ENCODE assay signal across 15 mouse cellular contexts in genomic region chr13:46979836-46980490, GRCm38 (mm10). TPM values are rescaled to one million over a fixed set of nuclear protein-coding genes. Genes with fewer than 3 reads are reported as not detected.
DNase-seq lines count a peak whose midpoint lies in the region; ATAC-seq lines count a peak whose summit lies in the region.
"Had no signal": no experiment of that assay in that cellular context is flagged by ENCODE, and none has a peak within 500 bp of the region (broad histone marks: within the 10 kb centered on the region; RNA-seq: fewer than 3 reads in every experiment).

No protein-coding gene starts in this region.

- H3K4me3 ChIP-seq in embryonic facial prominence, embryonic 12.5 days: no peak overlapping the region
- H3K4me3 ChIP-seq in embryonic facial prominence, embryonic 10.5 days: no peak overlapping the region
- no peak overlapping the region; the same call in 1 of the 2 replicates for H3K4me3 ChIP-seq in macrophage (ENCODE audit: inconsistent target)
- no peak overlapping the region for H3K4me3 ChIP-seq in hindbrain, embryonic 12.5 days
- H3K4me3 ChIP-seq: forebrain, embryonic 13.5 days; hindbrain, embryonic 15.5 days; midbrain, embryonic 12.5 days had no signal

- DNase-seq in embryonic facial prominence, embryonic 10.5 days (ENCODE audit: low spot score): no peak
- DNase-seq in heart, adult 18-20 months: peak; percentile 55 to 78
- DNase-seq in heart, postnatal 36 days: peak; percentile 28 to 29
- no peak for DNase-seq in adrenal gland, postnatal 25 days
- DNase-seq in left cerebral cortex, postnatal 25 days (ENCODE audit: low spot score in 2 of 2): no peak
- DNase-seq: adrenal gland, postnatal 14 days; right cerebral cortex, postnatal 4 days; thymus, postnatal 4 days had no signal

- no peaks in the 10 kb centered on the region for H3K9me3 ChIP-seq in embryonic facial prominence, embryonic 12.5 days
- no peaks in the 10 kb centered on the region for H3K9me3 ChIP-seq in embryonic facial prominence, embryonic 10.5 days
- no peaks in the 10 kb centered on the region for H3K9me3 ChIP-seq in hindbrain, embryonic 12.5 days (replicated peaks)
- H3K9me3 ChIP-seq: forebrain, embryonic 13.5 days; hindbrain, embryonic 15.5 days; midbrain, embryonic 12.5 days had no signal

- intact Hi-C loops in heart, postnatal 36 days (cut with DNase I): loop anchor here (5.0 kb wide), 1 partner anchor 32 kb away; the partner anchor contains the start of gene Nhlrc1
- intact Hi-C loops in left cerebral cortex, postnatal 25 days (cut with DNase I): no loop called here

- H3K9ac ChIP-seq in embryonic facial prominence, embryonic 12.5 days: no peak overlapping the region
- no peak overlapping the region for H3K9ac ChIP-seq in hindbrain, embryonic 12.5 days
- H3K9ac ChIP-seq: forebrain, embryonic 13.5 days; hindbrain, embryonic 15.5 days; midbrain, embryonic 12.5 days had no signal

- H3K27me3 ChIP-seq in embryonic facial prominence, embryonic 12.5 days: no peaks in the 10 kb centered on the region
- H3K27me3 ChIP-seq in embryonic facial prominence, embryonic 10.5 days (replicated peaks; ENCODE audit: low read depth, poor library complexity, severe bottlenecking): no peaks in the 10 kb centered on the region
- no peaks in the 10 kb centered on the region for H3K27me3 ChIP-seq in hindbrain, embryonic 12.5 days
- H3K27me3 ChIP-seq: forebrain, embryonic 13.5 days; hindbrain, embryonic 15.5 days; midbrain, embryonic 12.5 days had no signal

- no peaks in the 10 kb centered on the region for H3K79me2 ChIP-seq in macrophage (ENCODE audit: inconsistent target)

- 50% methylated on average over 13 of the region's 13 CpGs for WGBS in embryonic facial prominence, embryonic 12.5 days
- WGBS in embryonic facial prominence, embryonic 10.5 days: 61% methylated on average over 13 of the region's 13 CpGs
- 37% methylated on average over 13 of the region's 13 CpGs for WGBS in macrophage (ENCODE audit: missing documents)
- WGBS in hindbrain, embryonic 12.5 days: 81% methylated on average over 13 of the region's 13 CpGs

- H3K27ac ChIP-seq in embryonic facial prominence, embryonic 12.5 days: 0 out of 2 replicates have a peak overlapping the region, but pooled peaks have one; percentile 2
- no peak overlapping the region for H3K27ac ChIP-seq in embryonic facial prominence, embryonic 10.5 days (replicated peaks)
- peak overlapping the region; percentile 57 for H3K27ac ChIP-seq in macrophage
- H3K27ac ChIP-seq in hindbrain, embryonic 12.5 days: no peak overlapping the region
- H3K27ac ChIP-seq: forebrain, embryonic 13.5 days; hindbrain, embryonic 15.5 days; midbrain, embryonic 12.5 days had no signal

- H3K36me3 ChIP-seq in embryonic facial prominence, embryonic 12.5 days: no peaks in the 10 kb centered on the region
- no peaks in the 10 kb centered on the region for H3K36me3 ChIP-seq in embryonic facial prominence, embryonic 10.5 days (replicated peaks)
- H3K36me3 ChIP-seq in macrophage (ENCODE audit: inconsistent target): no peaks in the 10 kb centered on the region
- H3K36me3 ChIP-seq in hindbrain, embryonic 12.5 days: no peaks in the 10 kb centered on the region
- H3K36me3 ChIP-seq: hindbrain, embryonic 15.5 days; midbrain, embryonic 12.5 days had no signal

- peaks cover 19% of the 10 kb centered on the region for H3K4me1 ChIP-seq in embryonic facial prominence, embryonic 12.5 days
- peaks cover 19% of the 10 kb centered on the region for H3K4me1 ChIP-seq in embryonic facial prominence, embryonic 10.5 days
- H3K4me1 ChIP-seq in hindbrain, embryonic 12.5 days: peaks cover 9% of the 10 kb centered on the region

- no peak for ATAC-seq in embryonic facial prominence, embryonic 12.5 days (ENCODE audit: insufficient number of reproducible peaks, insufficient read depth, low FRiP score, low TSS enrichment)
- ATAC-seq in hindbrain, embryonic 12.5 days (ENCODE audit: low FRiP score): no peak
- ATAC-seq: forebrain, embryonic 13.5 days had no signal

- H3K4me2 ChIP-seq in embryonic facial prominence, embryonic 12.5 days (replicated peaks): no peak overlapping the region
- H3K4me2 ChIP-seq in hindbrain, embryonic 12.5 days (replicated peaks): no peak overlapping the region
- H3K4me2 ChIP-seq: forebrain, embryonic 13.5 days; hindbrain, embryonic 15.5 days; midbrain, embryonic 12.5 days had no signal

RNA-seq across cellular contexts. Expression of gene Nhlrc1, which starts 34.7 kb away (rescaled TPM):
- 4.9 and 5.7 TPM in 2 replicates for polyA plus RNA-seq in embryonic facial prominence, embryonic 12.5 days (2016; fragmentation: Nextera tagmentation; extraction: Ambion mirVana)
- polyA plus RNA-seq in embryonic facial prominence, embryonic 10.5 days (2016; fragmentation: Nextera tagmentation; extraction: Ambion mirVana): 2.0 and 3.0 TPM in 2 replicates
- total RNA-seq in heart, adult 18-20 months (2021): 1 to 10 TPM; 6.5 to 7.0 TPM
- 1 to 10 TPM; 5.6 to 7.8 TPM for total RNA-seq in heart, postnatal 36 days (2021)
- total RNA-seq in macrophage (2018; cell fraction: chromatin; rRNA removed): 1 to 10 TPM in 5 of 26 experiments, under 1 TPM in 11, not detected in 10; 0.29 to 1.8 (median 0.57) TPM
- 1 to 10 TPM in 15 of 26 experiments, under 1 TPM in 11; 0.28 to 2.9 (median 1.1) TPM for total RNA-seq in macrophage (2018; cell fraction: cytosol; rRNA removed)
- total RNA-seq in macrophage (2018; cell fraction: nucleus; rRNA removed): 1 to 10 TPM in 9 of 26 experiments, under 1 TPM in 12, not detected in 5; 0.24 to 4.5 (median 0.89) TPM
- polyA plus RNA-seq in macrophage (2018): 1.5 to 3.3 TPM (median 1.6 TPM) in 3 replicates
- 5.8 and 6.0 TPM in 2 replicates for total RNA-seq in adrenal gland, postnatal 25 days (2021)
- 10 to 100 TPM; 17.2 to 18.8 TPM for total RNA-seq in left cerebral cortex, postnatal 25 days (2021)
- polyA plus RNA-seq in hindbrain, embryonic 12.5 days (2016; fragmentation: Nextera tagmentation; extraction: Ambion mirVana): 7.4 and 8.0 TPM in 2 replicates
- total RNA-seq: neutrophil, adult 5-6 weeks had no signal

RNA-seq across cellular contexts. Expression of gene Kif13a, which starts 50.3 kb away (rescaled TPM):
- polyA plus RNA-seq in embryonic facial prominence, embryonic 12.5 days (2016; fragmentation: Nextera tagmentation; extraction: Ambion mirVana): 22.9 and 27.8 TPM in 2 replicates
- polyA plus RNA-seq in embryonic facial prominence, embryonic 10.5 days (2016; fragmentation: Nextera tagmentation; extraction: Ambion mirVana): 17.0 and 20.7 TPM in 2 replicates
- total RNA-seq in heart, adult 18-20 months (2021): 100 to 1,000 TPM; 110 to 116 TPM
- total RNA-seq in heart, postnatal 36 days (2021): 100 to 1,000 TPM; 109 to 112 TPM
- total RNA-seq in macrophage (2018; cell fraction: chromatin; rRNA removed): 100 to 1,000 TPM in 3 of 26 experiments, 10 to 100 TPM in 23; 17.3 to 115 (median 54.7) TPM
- total RNA-seq in macrophage (2018; cell fraction: cytosol; rRNA removed): 10 to 100 TPM; 12.8 to 30.4 (median 19.6) TPM
- total RNA-seq in macrophage (2018; cell fraction: nucleus; rRNA removed): 10 to 100 TPM; 13.3 to 57.2 (median 30.5) TPM
- polyA plus RNA-seq in macrophage (2018): 14.0 to 19.7 TPM (median 18.0 TPM) in 3 replicates
- total RNA-seq in adrenal gland, postnatal 25 days (2021): 27.4 and 41.8 TPM in 2 replicates
- 10 to 100 TPM; 17.7 to 18.1 TPM for total RNA-seq in left cerebral cortex, postnatal 25 days (2021)
- polyA plus RNA-seq in hindbrain, embryonic 12.5 days (2016; fragmentation: Nextera tagmentation; extraction: Ambion mirVana): 22.3 and 23.9 TPM in 2 replicates

Comparison
In these comparisons a context has a peak if more than half of its experiments do, and no peak if none do; other contexts are left out.
1. H3K27ac ChIP-seq: peak in embryonic facial prominence, embryonic 12.5 days (single experiment) and macrophage (single experiment); none in embryonic facial prominence, embryonic 10.5 days (single experiment) and hindbrain, embryonic 12.5 days (single experiment).
2. DNase-seq: peak in heart, adult 18-20 months (2 of 2) and heart, postnatal 36 days (2 of 2); none in embryonic facial prominence, embryonic 10.5 days (single experiment), adrenal gland, postnatal 25 days (single experiment) and left cerebral cortex, postnatal 25 days (0 of 2).